In genomic region chr14:73878267-73878666, GRCm38 (mm10) we compare ENCODE assay signal across 28 mouse cellular contexts.
"Had no signal": no experiment of that assay in that cellular context is flagged by ENCODE, and none has a peak within 500 bp of the region (broad histone marks: within the 10 kb centered on the region; RNA-seq: fewer than 3 reads in every experiment).

No protein-coding gene starts in this region.

- H3K4me3 ChIP-seq: embryonic facial prominence, embryonic 10.5 days; embryonic facial prominence, embryonic 12.5 days; embryonic facial prominence, embryonic 13.5 days; embryonic facial prominence, embryonic 15.5 days; erythroblast, embryonic 14.5 days; forebrain, embryonic 10.5 days; forebrain, embryonic 12.5 days; forebrain, embryonic 13.5 days; forebrain, embryonic 15.5 days; gastrocnemius, adult 2 months; heart, adult 2 months; heart, embryonic 10.5 days had no signal

- ATAC-seq: forebrain, embryonic 13.5 days; forebrain, embryonic 14.5 days; forebrain, embryonic 15.5 days; forebrain, embryonic 16.5 days had no signal

- H3K27ac ChIP-seq: embryonic facial prominence, embryonic 10.5 days; embryonic facial prominence, embryonic 12.5 days; embryonic facial prominence, embryonic 13.5 days; embryonic facial prominence, embryonic 15.5 days; forebrain, embryonic 10.5 days; forebrain, embryonic 12.5 days; forebrain, embryonic 13.5 days; forebrain, embryonic 15.5 days; gastrocnemius, adult 2 months; heart, adult 2 months; heart, embryonic 10.5 days had no signal

- H3K27me3 ChIP-seq: embryonic facial prominence, embryonic 12.5 days; embryonic facial prominence, embryonic 13.5 days; embryonic facial prominence, embryonic 15.5 days; forebrain, embryonic 12.5 days; forebrain, embryonic 13.5 days; forebrain, embryonic 15.5 days had no signal

- DNase-seq: cerebellum, adult 9-11 months; cerebellum, postnatal 10 days; cerebellum, postnatal 14 days; cerebellum, postnatal 25 days; cerebellum, postnatal 36 days; embryo, embryonic 11 days; forebrain, postnatal 0 days; gastrocnemius, adult 2 months; gastrocnemius, postnatal 10 days; gastrocnemius, postnatal 14 days; gastrocnemius, postnatal 25 days; gastrocnemius, postnatal 36 days; heart, adult 11 months; heart, adult 18-20 months; heart, adult 2 months had no signal

- H3K36me3 ChIP-seq: embryonic facial prominence, embryonic 10.5 days; embryonic facial prominence, embryonic 12.5 days; embryonic facial prominence, embryonic 13.5 days; embryonic facial prominence, embryonic 15.5 days; forebrain, embryonic 10.5 days; forebrain, embryonic 12.5 days; forebrain, embryonic 15.5 days; heart, embryonic 10.5 days had no signal

- H3K9ac ChIP-seq: embryonic facial prominence, embryonic 12.5 days; embryonic facial prominence, embryonic 13.5 days; embryonic facial prominence, embryonic 15.5 days; forebrain, embryonic 12.5 days; forebrain, embryonic 13.5 days; forebrain, embryonic 15.5 days; forebrain, postnatal 0 days had no signal

- H3K9me3 ChIP-seq: embryonic facial prominence, embryonic 10.5 days; embryonic facial prominence, embryonic 12.5 days; embryonic facial prominence, embryonic 13.5 days; embryonic facial prominence, embryonic 15.5 days; forebrain, embryonic 10.5 days; forebrain, embryonic 12.5 days; forebrain, embryonic 13.5 days; forebrain, embryonic 15.5 days; heart, embryonic 10.5 days had no signal

- H3K4me2 ChIP-seq: embryonic facial prominence, embryonic 12.5 days; embryonic facial prominence, embryonic 13.5 days; embryonic facial prominence, embryonic 15.5 days; forebrain, embryonic 12.5 days; forebrain, embryonic 13.5 days; forebrain, embryonic 15.5 days; heart, embryonic 11.5 days had no signal

- H3K4me1 ChIP-seq: embryonic facial prominence, embryonic 10.5 days; embryonic facial prominence, embryonic 12.5 days; embryonic facial prominence, embryonic 13.5 days; embryonic facial prominence, embryonic 15.5 days; forebrain, embryonic 10.5 days; forebrain, embryonic 12.5 days; forebrain, embryonic 13.5 days; forebrain, embryonic 15.5 days; heart, embryonic 10.5 days had no signal
